Comparison of ENCODE assay signal across 17 mouse cellular contexts in the genomic region with DNA sequence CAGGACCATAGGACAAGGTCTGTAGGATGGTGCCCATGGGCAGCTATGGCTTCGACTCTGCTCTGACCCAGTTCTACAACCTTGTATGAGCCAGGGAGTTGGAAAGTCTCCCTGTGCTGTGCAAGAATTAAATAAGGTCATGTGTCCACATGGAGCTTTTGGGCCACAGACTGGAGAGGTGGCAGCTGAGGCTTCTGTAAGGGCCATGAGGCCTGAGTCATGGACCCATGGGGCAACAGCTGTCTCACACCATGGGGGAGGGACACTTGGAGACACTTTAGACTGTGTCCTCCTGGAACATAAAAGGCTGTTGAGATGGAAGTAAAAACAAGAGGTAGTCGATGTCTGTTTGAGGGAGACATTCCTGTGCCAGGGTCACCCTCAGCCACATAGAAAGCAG.
DNase-seq lines count a peak whose midpoint lies in the region; ATAC-seq lines count a peak whose summit lies in the region.
"Had no signal": no experiment of that assay in that cellular context is flagged by ENCODE, and none has a peak within 500 bp of the region (broad histone marks: within the 10 kb centered on the region; RNA-seq: fewer than 3 reads in every experiment).

No protein-coding gene starts in this region.

- no peak overlapping the region for H3K4me2 ChIP-seq in midbrain, embryonic 14.5 days (ENCODE audit: low read length)

- H3K36me3 ChIP-seq in midbrain, embryonic 10.5 days, result no peaks in the 10 kb centered on the region
- H3K36me3 ChIP-seq in midbrain, embryonic 14.5 days (ENCODE audit: control insufficient read depth, insufficient read depth, low read length), result no peaks in the 10 kb centered on the region

- H3K27me3 ChIP-seq in midbrain, embryonic 10.5 days (ENCODE audit: low read depth, poor library complexity, severe bottlenecking), result 0 out of 2 replicates have a peak, but pooled peaks cover 9% of the 10 kb centered on the region
- H3K27me3 ChIP-seq in midbrain, embryonic 14.5 days (ENCODE audit: control insufficient read depth, insufficient read depth, low read length), result no peaks in the 10 kb centered on the region

- WGBS in midbrain, embryonic 10.5 days, result 83% methylated on average over 2 of the region's 2 CpGs
- 90% methylated on average over 2 of the region's 2 CpGs for WGBS in midbrain, embryonic 14.5 days

- H3K27ac ChIP-seq in midbrain, embryonic 10.5 days (replicated peaks), result peak overlapping the region; percentile 78
- no peak overlapping the region for H3K27ac ChIP-seq in midbrain, embryonic 14.5 days (replicated peaks; ENCODE audit: low read depth, low read length)
- H3K27ac ChIP-seq: layer of hippocampus, adult 2 months had no signal

- H3K9me3 ChIP-seq in midbrain, embryonic 10.5 days (replicated peaks), result no peaks in the 10 kb centered on the region
- no peaks in the 10 kb centered on the region for H3K9me3 ChIP-seq in midbrain, embryonic 14.5 days (ENCODE audit: control insufficient read depth, low read length)

- H3K9ac ChIP-seq in midbrain, embryonic 14.5 days (replicated peaks; ENCODE audit: low read length), result no peak overlapping the region

- no peak overlapping the region for H3K4me3 ChIP-seq in midbrain, embryonic 10.5 days
- H3K4me3 ChIP-seq in midbrain, embryonic 14.5 days (replicated peaks; ENCODE audit: low read depth, low read length), result no peak overlapping the region
- H3K4me3 ChIP-seq: erythroblast, embryonic 14.5 days; layer of hippocampus, adult 2 months had no signal

- DNase-seq in adrenal gland, postnatal 14 days, result peak; percentile 57
- no peak for DNase-seq in adrenal gland, postnatal 25 days
- no peak for DNase-seq in midbrain, embryonic 10.5 days (ENCODE audit: low spot score)
- DNase-seq in midbrain, embryonic 14.5 days, result no peak
- peak; percentile 12 to 50 for DNase-seq in gastrocnemius, adult 8-10 months (ENCODE audit: low spot score in 2 of 2)
- DNase-seq in skeletal muscle tissue, adult 2 months (ENCODE audit: low read depth, low spot score), result peak; percentile 82
- DNase-seq in thymus, postnatal 36 days, result no peak
- DNase-seq: cerebellum, adult 8-10 months; kidney, adult 8-10 months; kidney, postnatal 14 days; layer of hippocampus, postnatal 36 days; liver, postnatal 0 days; lung, postnatal 10 days; thymus, postnatal 25 days had no signal

- no peak for ATAC-seq in midbrain, embryonic 14.5 days (ENCODE audit: low FRiP score, low TSS enrichment)
- ATAC-seq: forebrain, embryonic 16.5 days; liver, postnatal 0 days had no signal

- peaks cover 42% of the 10 kb centered on the region for H3K4me1 ChIP-seq in midbrain, embryonic 10.5 days
- peaks cover 21% of the 10 kb centered on the region for H3K4me1 ChIP-seq in midbrain, embryonic 14.5 days (ENCODE audit: control insufficient read depth, insufficient read depth, low read length)

Comparison
In these comparisons a context has a peak if more than half of its experiments do, and no peak if none do; other contexts are left out.
1. DNase-seq: peak in adrenal gland, postnatal 14 days (single experiment), gastrocnemius, adult 8-10 months (2 of 2) and skeletal muscle tissue, adult 2 months (single experiment); none in adrenal gland, postnatal 25 days (single experiment), midbrain, embryonic 10.5 days (single experiment), midbrain, embryonic 14.5 days (single experiment) and thymus, postnatal 36 days (0 of 2).